Mouse (Mus musculus) liver, embryonic 11.5 days (tissue): ENCODE data around the gene Gm45711. TPM values are rescaled to one million over a fixed set of nuclear protein-coding genes. Genes with fewer than 3 reads are reported as not detected.
"Not testable (repeated sequence)": the region's sequence is repeated elsewhere in the genome, so short reads cannot be mapped to it uniquely, and the experiment has no call there.

Experiments used
- ATAC-seq: fragments of 200-750 bp; cut with Nextera tagmentation; replicated peaks from 2 replicates; pipeline ENCODE4 v1.8.0; 2017; ENCODE audit warnings: moderate number of reproducible peaks, mild to moderate bottlenecking, moderate TSS enrichment, moderate library complexity; ENCODE audit not compliant: low FRiP score
- DNase-seq: peaks from one replicate; pipeline ENCODE4 v3.0.0-alpha.2; 2017; ENCODE audit warnings: low spot score
- H3K27ac ChIP-seq: fragments of 300-500 bp; sonication (generic); 2 replicates; pipeline ENCODE4 v1.5.1; 2014; ENCODE audit warnings: mild to moderate bottlenecking, low read depth, low read length, control low read depth
- H3K27me3 ChIP-seq: fragments of 300-500 bp; sonication (generic); replicated peaks from 2 replicates; pipeline ENCODE4 v1.6.1; 2014; ENCODE audit warnings: low read length, mixed read lengths; ENCODE audit not compliant: control insufficient read depth, insufficient read depth
- H3K36me3 ChIP-seq: fragments of 300-500 bp; sonication (generic); 2 replicates; pipeline ENCODE4 v1.6.1; 2014; ENCODE audit warnings: mild to moderate bottlenecking, low read length, moderate library complexity, mixed read lengths; ENCODE audit not compliant: control insufficient read depth, insufficient read depth
- H3K4me1 ChIP-seq: fragments of 300-500 bp; sonication (generic); replicated peaks from 2 replicates; pipeline ENCODE4 v1.6.1; 2014; ENCODE audit warnings: low read length, mixed read lengths; ENCODE audit not compliant: control insufficient read depth, insufficient read depth
- H3K4me2 ChIP-seq: fragments of 300-500 bp; sonication (generic); 2 replicates; pipeline ENCODE4 v1.6.1; 2014; ENCODE audit warnings: mild to moderate bottlenecking, control low read depth, moderate library complexity
- H3K4me3 ChIP-seq: fragments of 300-500 bp; sonication (generic); 2 replicates; pipeline ENCODE4 v1.5.1; 2014; ENCODE audit warnings: low read depth, low read length, control low read depth
- H3K9ac ChIP-seq: fragments of 300-500 bp; sonication (generic); 2 replicates; pipeline ENCODE4 v1.6.1; 2014; ENCODE audit warnings: low read depth, low read length, control low read depth
- H3K9me3 ChIP-seq: fragments of 300-500 bp; sonication (generic); 2 replicates; pipeline ENCODE4 v1.6.1; 2016; ENCODE audit warnings: low read length, inconsistent platforms, mixed read lengths; ENCODE audit not compliant: control insufficient read depth
- WGBS: fragments of 180-500 bp; shearing (Covaris S2); extraction: QIAGEN DNeasy Blood & Tissue Kit; methylation state at CpG from one replicate; pipeline ENCODE4 v1.1.7; 2014; 5-methylcytosine and 5-hydroxymethylcytosine counted together
- polyA plus RNA-seq: library from polyadenylated mRNA; unstranded; fragments of >200 nt; fragmentation: Nextera tagmentation; extraction: Ambion mirVana; gene quantifications from 2 replicates; pipeline ENCODE4 v1.2.1, GENCODE M21; 2014

The Gm45711 gene
- polyA plus RNA-seq, 1 experiment from 2014 or later, result not detected

GRCm38 (mm10) chr8:104334196-104334595 lies 24.3 kb upstream of the Gm45711 start:
- Histone ChIP-seq H3K27me3 (no peaks in the 10 kb centered on the region), H3K9me3 (no peaks in the 10 kb centered on the region), H3K9ac (no peak overlapping the region), H3K4me1 (peaks cover 5% of the 10 kb centered on the region), H3K36me3 (no peaks in the 10 kb centered on the region), H3K27ac (no peak overlapping the region), H3K4me3 (no peak overlapping the region), H3K4me2 (no peak overlapping the region)
- ATAC-seq (no peak), DNase-seq (peak; percentile 25)
- 76% methylated on average over 1 of the region's 1 CpGs for WGBS

DNA sequence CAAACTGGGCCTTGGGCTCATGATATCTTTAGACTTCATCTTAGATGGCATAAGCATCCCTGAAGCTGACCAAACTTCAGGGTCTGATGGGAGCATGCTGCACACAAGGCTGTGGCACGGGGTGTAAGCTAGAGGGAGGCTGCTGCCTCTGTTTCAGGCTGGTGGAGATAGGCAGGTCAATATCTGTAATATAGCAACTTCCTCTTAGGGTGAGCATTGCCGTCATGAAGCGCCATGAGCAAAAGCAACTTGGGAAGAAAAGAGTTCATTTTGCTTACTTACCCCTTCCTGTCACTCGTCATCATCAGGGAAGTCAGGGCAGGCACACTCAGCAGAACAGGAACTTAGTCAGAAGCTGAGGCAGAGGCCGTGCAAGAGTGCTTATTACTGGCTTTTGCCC lies 23.9 kb upstream of the Gm45711 start:
- peak overlapping the region; percentile 23; the same call in 1 of the 2 replicates for H3K27ac ChIP-seq
- DNase-seq (peak; percentile 26), ATAC-seq (peak; percentile 50; the same call in 1 of the 2 replicates)
- no peak overlapping the region for H3K4me3 ChIP-seq
- H3K9ac ChIP-seq, result no peak overlapping the region
- no peak overlapping the region for H3K4me2 ChIP-seq
- H3K27me3 ChIP-seq, result no peaks in the 10 kb centered on the region
- no peaks in the 10 kb centered on the region for H3K36me3 ChIP-seq
- H3K9me3 ChIP-seq, result no peaks in the 10 kb centered on the region
- H3K4me1 ChIP-seq, result peaks cover 5% of the 10 kb centered on the region
- WGBS, result 44% methylated on average over 5 of the region's 5 CpGs

DNA sequence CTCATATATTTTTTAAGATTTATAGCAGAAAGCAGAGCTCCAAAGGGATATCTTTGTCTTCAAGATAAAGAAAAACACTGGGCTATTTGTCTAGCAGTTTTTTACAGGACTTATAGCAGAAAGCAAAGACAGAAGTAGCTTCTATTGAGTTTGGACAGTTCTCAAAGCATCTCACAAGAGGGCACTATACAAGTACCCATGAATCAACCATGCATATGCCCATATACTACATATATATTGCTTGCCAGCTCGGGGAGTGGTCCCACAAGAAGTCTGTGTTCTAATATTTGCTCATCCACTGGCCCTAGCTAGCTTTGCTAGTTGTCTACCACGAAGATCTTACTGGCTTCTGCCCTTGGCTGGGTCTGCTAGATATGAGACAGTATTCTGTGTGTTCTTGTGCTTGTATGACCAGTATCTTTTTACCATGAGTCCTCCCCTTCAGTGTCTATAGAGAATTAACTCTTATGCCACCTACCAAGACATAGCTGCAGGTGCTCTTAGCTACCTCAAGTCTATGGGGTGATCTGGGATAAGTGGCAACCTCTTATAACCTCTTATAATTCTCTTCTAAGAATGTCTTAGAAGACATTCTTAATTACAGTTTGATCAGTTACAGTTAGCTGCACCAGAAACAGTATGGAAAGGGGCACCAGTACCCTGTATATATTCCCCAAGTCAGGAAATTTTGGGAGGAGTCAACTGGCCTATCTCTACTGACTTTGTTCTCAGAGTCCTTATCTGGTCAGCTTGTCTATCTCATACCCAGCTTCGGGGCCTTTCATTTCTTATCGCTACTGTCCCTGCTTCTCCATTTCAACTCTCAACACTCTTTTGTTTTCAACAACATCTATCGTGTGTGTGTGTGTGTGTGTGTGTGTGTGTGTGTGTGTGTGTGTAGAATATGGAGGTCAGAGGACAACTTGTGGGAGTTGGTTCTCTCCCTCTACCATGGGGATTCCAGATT lies 23.1 kb upstream of the Gm45711 start:
- Histone ChIP-seq H3K36me3 (no peaks in the 10 kb centered on the region), H3K27ac (peak overlapping the region; percentile 23; the same call in 1 of the 2 replicates), H3K4me3 (no peak overlapping the region), H3K27me3 (no peaks in the 10 kb centered on the region), H3K9me3 (no peaks in the 10 kb centered on the region), H3K4me2 (no peak overlapping the region), H3K4me1 (peaks cover 5% of the 10 kb centered on the region), H3K9ac (no peak overlapping the region)
- 38% methylated on average over 5 of the region's 5 CpGs for WGBS
- peak; percentile 30 for DNase-seq
- ATAC-seq, result peak; percentile 71

GRCm38 (mm10) chr8:104321930-104322329 lies 12.0 kb upstream of the Gm45711 start, which contains the start of gene Cmtm2b:
TSS of gene Cmtm2b (plus strand) at chr8:104322230.
- H3K4me2 ChIP-seq, H3K27ac ChIP-seq, DNase-seq, H3K9ac ChIP-seq, H3K36me3 ChIP-seq, ATAC-seq, H3K4me3 ChIP-seq, H3K4me1 ChIP-seq, H3K27me3 ChIP-seq, H3K9me3 ChIP-seq: not testable (repeated sequence)
- WGBS, result 85% methylated on average over 12 of the region's 12 CpGs

- not testable (repeated sequence) for H3K36me3 ChIP-seq, DNase-seq, H3K4me1 ChIP-seq, H3K4me2 ChIP-seq, H3K9ac ChIP-seq, H3K27ac ChIP-seq, H3K4me3 ChIP-seq, H3K27me3 ChIP-seq, ATAC-seq, H3K9me3 ChIP-seq
- WGBS, result 80% methylated on average over 9 of the region's 11 CpGs
These were observed 11.4 kb upstream of the Gm45711 start, which contains the start of gene Gm11020 for GRCm38 (mm10) chr8:104321267-104321666. TSS of gene Gm11020 (plus strand) at chr8:104321567.

DNA sequence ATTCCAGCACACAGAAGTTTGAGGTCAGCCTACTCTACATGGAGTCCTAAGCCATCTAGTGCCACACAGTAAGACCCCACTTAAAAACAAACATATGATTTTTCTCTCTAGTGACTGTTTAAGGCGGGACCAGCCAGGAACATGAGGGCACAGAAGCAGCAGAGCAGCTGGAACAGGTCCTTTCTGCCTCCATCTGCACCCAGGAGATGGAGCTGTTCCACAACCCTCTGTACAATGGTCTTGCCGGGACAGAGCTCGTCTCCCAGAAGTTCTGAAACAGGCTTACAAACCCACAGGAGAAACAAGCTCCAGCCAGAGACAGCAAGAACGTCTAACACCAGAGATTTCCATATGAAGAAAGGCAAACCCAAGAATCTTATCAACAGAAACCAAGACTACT lies 3.4 kb upstream of the Gm45711 start:
- no peak for DNase-seq
- Histone ChIP-seq H3K4me1 (no peaks in the 10 kb centered on the region), H3K4me3 (no peak overlapping the region), H3K27ac (no peak overlapping the region), H3K9me3 (no peaks in the 10 kb centered on the region), H3K36me3 (no peaks in the 10 kb centered on the region), H3K27me3 (no peaks in the 10 kb centered on the region), H3K4me2 (no peak overlapping the region), H3K9ac (no peak overlapping the region)
- WGBS, result 64% methylated on average over 4 of the region's 4 CpGs
- no peak for ATAC-seq

DNA sequence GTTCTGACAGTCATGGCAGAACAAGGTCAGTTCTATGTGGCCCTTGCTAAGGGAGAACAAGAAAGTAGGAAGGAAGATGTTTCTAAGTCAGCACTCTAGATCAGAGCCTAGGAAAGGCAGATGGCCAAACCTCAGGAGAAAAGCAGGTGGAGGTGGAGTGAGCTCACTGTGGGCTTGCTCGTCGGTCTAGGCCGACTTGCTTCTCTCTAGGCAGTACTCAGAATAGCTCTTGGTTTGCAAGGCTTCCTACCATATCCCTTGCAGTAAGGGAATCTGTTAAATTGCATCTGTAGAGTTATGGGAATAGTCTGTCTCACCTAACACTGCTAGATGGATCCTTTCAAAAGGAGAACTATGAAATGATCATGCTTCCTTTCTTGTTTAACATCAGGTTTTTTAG lies 2.1 kb upstream of the Gm45711 start:
- H3K9me3 ChIP-seq, H3K27me3 ChIP-seq, H3K9ac ChIP-seq, H3K36me3 ChIP-seq, H3K27ac ChIP-seq, H3K4me3 ChIP-seq, H3K4me2 ChIP-seq, ATAC-seq, H3K4me1 ChIP-seq, DNase-seq: not testable (repeated sequence)
- 82% methylated on average over 3 of the region's 3 CpGs for WGBS

DNA sequence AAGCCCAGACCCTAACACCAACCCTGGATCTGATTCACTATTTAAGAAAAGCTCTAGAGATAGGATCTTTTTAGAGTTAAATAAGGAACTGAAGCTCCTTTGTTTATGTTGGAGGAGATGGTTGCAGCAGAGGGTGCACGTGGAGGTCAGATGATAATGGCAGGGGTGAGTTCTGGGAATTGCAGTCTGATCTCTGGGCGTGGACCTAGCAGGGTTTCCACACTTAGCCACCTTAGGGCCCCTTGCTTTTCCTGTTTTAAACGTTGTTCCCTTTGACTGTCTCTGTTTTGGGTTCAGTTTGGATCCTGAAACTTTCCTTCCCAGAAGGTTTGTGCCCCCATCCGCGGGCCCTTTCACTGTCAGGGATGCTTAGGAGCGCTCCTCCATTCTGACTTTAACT lies 1.5 kb downstream of the Gm45711 start:
- not testable (repeated sequence) for DNase-seq, H3K9ac ChIP-seq, H3K27ac ChIP-seq, H3K4me2 ChIP-seq, H3K4me3 ChIP-seq, H3K4me1 ChIP-seq, H3K27me3 ChIP-seq, H3K9me3 ChIP-seq, H3K36me3 ChIP-seq
- ATAC-seq, result 0 out of 2 replicates have a peak, but pooled peaks have one; percentile 34
- WGBS, result 46% methylated on average over 6 of the region's 6 CpGs

DNA sequence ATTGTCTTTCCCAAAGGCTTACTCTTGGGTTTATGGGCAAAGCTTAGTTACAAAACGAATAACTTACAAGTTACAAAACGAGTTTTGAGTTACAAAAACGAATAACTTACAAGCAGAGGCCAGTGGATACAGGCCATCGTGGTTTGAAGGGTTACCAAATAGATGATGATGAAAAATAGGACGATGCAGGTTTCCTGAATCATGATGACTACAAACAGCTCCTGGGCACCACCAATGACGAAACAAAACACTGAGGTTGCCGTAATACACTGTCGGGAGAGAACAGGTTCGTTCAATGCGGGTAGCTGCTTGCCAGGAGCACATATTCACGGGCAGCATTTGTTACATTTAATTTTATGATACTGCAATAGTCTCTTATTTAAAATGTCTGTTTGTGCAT lies 4.9 kb downstream of the Gm45711 start:
- H3K4me3 ChIP-seq, result no peak overlapping the region

More for the DNA sequence above, 4.9 kb downstream of the Gm45711 start:
- ATAC-seq (no peak), DNase-seq (no peak)
- Histone ChIP-seq H3K4me1 (no peaks in the 10 kb centered on the region), H3K27me3 (no peaks in the 10 kb centered on the region), H3K36me3 (no peaks in the 10 kb centered on the region), H3K27ac (no peak overlapping the region), H3K9me3 (no peaks in the 10 kb centered on the region), H3K9ac (no peak overlapping the region), H3K4me2 (no peak overlapping the region)
- 80% methylated on average over 11 of the region's 11 CpGs for WGBS
